Mouse (Mus musculus) embryonic facial prominence, embryonic 15.5 days (tissue): Measurements from ENCODE around the gene Ly6g5b. TPM values are rescaled to one million over a fixed set of nuclear protein-coding genes. Genes with fewer than 3 reads are reported as not detected.

Source experiments
- ATAC-seq: fragments of 200-750 bp; cut with Nextera tagmentation; 2 replicates; pipeline ENCODE4 v1.8.0; 2017; ENCODE audit warnings: low read depth, moderate TSS enrichment; ENCODE audit not compliant: insufficient number of reproducible peaks, low FRiP score, low TSS enrichment
- H3K27ac ChIP-seq: fragments of 300-500 bp; sonication (generic); replicated peaks from 2 replicates; pipeline ENCODE4 v1.5.1; 2015; ENCODE audit warnings: mild to moderate bottlenecking, inconsistent platforms
- H3K27me3 ChIP-seq: fragments of 300-500 bp; sonication (generic); 2 replicates; pipeline ENCODE4 v1.6.1; 2015; ENCODE audit warnings: inconsistent platforms
- H3K36me3 ChIP-seq: fragments of 300-500 bp; sonication (generic); 2 replicates; pipeline ENCODE4 v1.6.1; 2015; ENCODE audit warnings: mild to moderate bottlenecking, inconsistent platforms
- H3K4me1 ChIP-seq: fragments of 300-500 bp; sonication (generic); 2 replicates; pipeline ENCODE4 v1.6.1; 2015; ENCODE audit warnings: inconsistent platforms
- H3K4me2 ChIP-seq: fragments of 300-500 bp; sonication (generic); replicated peaks from 2 replicates; pipeline ENCODE4 v1.6.1; 2015; ENCODE audit warnings: mild to moderate bottlenecking, inconsistent platforms
- H3K4me3 ChIP-seq: fragments of 300-500 bp; sonication (generic); replicated peaks from 2 replicates; pipeline ENCODE4 v1.5.1; 2015; ENCODE audit warnings: mild to moderate bottlenecking, inconsistent platforms
- H3K9ac ChIP-seq: fragments of 300-500 bp; sonication (generic); 2 replicates; pipeline ENCODE4 v1.6.1; 2015; ENCODE audit warnings: inconsistent platforms
- H3K9me3 ChIP-seq: fragments of 300-500 bp; sonication (generic); replicated peaks from 2 replicates; pipeline ENCODE4 v1.6.1; 2016; ENCODE audit warnings: inconsistent platforms
- WGBS: fragments of 180-500 bp; shearing (Covaris S2); methylation state at CpG from one replicate; pipeline ENCODE4 v1.1.7; 2015; 5-methylcytosine and 5-hydroxymethylcytosine counted together
- polyA plus RNA-seq: library from polyadenylated mRNA; unstranded; fragments of >200 nt; fragmentation: Nextera tagmentation; extraction: Ambion mirVana; gene quantifications from 2 replicates; pipeline ENCODE4 v1.2.1, GENCODE M21; 2015

Ly6g5b gene
- polyA plus RNA-seq, 1 experiment from 2014 or later, result 1.8 TPM

DNA sequence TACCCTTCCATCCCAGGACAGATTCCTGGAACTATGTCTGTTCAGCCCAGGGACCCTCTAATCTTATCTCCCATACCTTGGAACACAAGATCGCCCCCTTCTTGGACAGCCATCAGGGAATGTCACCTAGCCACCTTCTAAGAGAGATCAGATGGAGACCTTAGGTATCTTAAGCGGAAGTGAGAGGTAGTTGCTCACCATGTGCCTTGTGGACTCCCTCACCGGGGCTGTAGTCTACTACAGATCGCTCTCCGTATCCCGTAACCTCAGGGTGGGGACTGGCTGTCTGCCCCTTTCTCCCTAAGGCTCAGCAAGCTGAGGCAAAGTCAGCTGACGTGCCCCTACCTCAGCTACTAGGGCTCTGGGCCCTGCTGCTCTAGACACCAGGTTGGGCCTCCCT lies 11.1 kb downstream of the Ly6g5b start:
- no peaks in the 10 kb centered on the region for H3K9me3 ChIP-seq
- no peak overlapping the region for H3K9ac ChIP-seq
- H3K27me3 ChIP-seq, result no peaks in the 10 kb centered on the region
- no peak for ATAC-seq
- H3K27ac ChIP-seq, result no peak overlapping the region
- no peak overlapping the region for H3K4me2 ChIP-seq
- H3K36me3 ChIP-seq, result peaks cover 49% of the 10 kb centered on the region
- peaks cover 7% of the 10 kb centered on the region for H3K4me1 ChIP-seq
- 86% methylated on average over 7 of the region's 7 CpGs for WGBS
- H3K4me3 ChIP-seq, result no peak overlapping the region

- H3K27ac ChIP-seq, result no peak overlapping the region
- no peaks in the 10 kb centered on the region for H3K27me3 ChIP-seq
- ATAC-seq, result no peak
- 63% methylated on average over 6 of the region's 6 CpGs for WGBS
- H3K9me3 ChIP-seq, result no peaks in the 10 kb centered on the region
- no peak overlapping the region for H3K9ac ChIP-seq
- peaks cover 7% of the 10 kb centered on the region for H3K4me1 ChIP-seq
- no peak overlapping the region for H3K4me2 ChIP-seq
- H3K36me3 ChIP-seq, result peaks cover 58% of the 10 kb centered on the region
- H3K4me3 ChIP-seq, result no peak overlapping the region
Observed at GRCm38 (mm10) chr17:35103221-35103690, 12.0 kb downstream of the Ly6g5b start.

- Histone ChIP-seq H3K27me3 (no peaks in the 10 kb centered on the region), H3K4me2 (no peak overlapping the region), H3K36me3 (peaks cover 67% of the 10 kb centered on the region), H3K9me3 (no peaks in the 10 kb centered on the region), H3K4me1 (peaks cover 7% of the 10 kb centered on the region), H3K9ac (no peak overlapping the region), H3K4me3 (no peak overlapping the region), H3K27ac (0 out of 2 replicates have a peak overlapping the region, but pooled peaks have one; percentile 34)
- no peak for ATAC-seq
- 73% methylated on average over 8 of the region's 8 CpGs for WGBS
Observed at GRCm38 (mm10) chr17:35102299-35102698, 12.9 kb downstream of the Ly6g5b start.

GRCm38 (mm10) chr17:35101161-35101560 lies 14.1 kb downstream of the Ly6g5b start:
- ATAC-seq, result no peak
- WGBS, result 88% methylated on average over 11 of the region's 11 CpGs
- Histone ChIP-seq H3K27ac (no peak overlapping the region), H3K4me3 (no peak overlapping the region), H3K4me1 (peaks cover 5% of the 10 kb centered on the region), H3K36me3 (peaks cover 79% of the 10 kb centered on the region), H3K27me3 (no peaks in the 10 kb centered on the region), H3K9me3 (no peaks in the 10 kb centered on the region), H3K9ac (no peak overlapping the region), H3K4me2 (no peak overlapping the region)

- H3K9me3 ChIP-seq, result no peaks in the 10 kb centered on the region
- WGBS, result 82% methylated on average over 10 of the region's 10 CpGs
- ATAC-seq, result no peak
- H3K36me3 ChIP-seq, result peaks cover 84% of the 10 kb centered on the region
- H3K27ac ChIP-seq, result no peak overlapping the region
- no peaks in the 10 kb centered on the region for H3K27me3 ChIP-seq
- no peak overlapping the region for H3K4me3 ChIP-seq
- H3K4me2 ChIP-seq, result no peak overlapping the region
- H3K4me1 ChIP-seq, result no peaks in the 10 kb centered on the region
- no peak overlapping the region for H3K9ac ChIP-seq
Observed at GRCm38 (mm10) chr17:35100196-35100765, 14.9 kb downstream of the Ly6g5b start.

DNA sequence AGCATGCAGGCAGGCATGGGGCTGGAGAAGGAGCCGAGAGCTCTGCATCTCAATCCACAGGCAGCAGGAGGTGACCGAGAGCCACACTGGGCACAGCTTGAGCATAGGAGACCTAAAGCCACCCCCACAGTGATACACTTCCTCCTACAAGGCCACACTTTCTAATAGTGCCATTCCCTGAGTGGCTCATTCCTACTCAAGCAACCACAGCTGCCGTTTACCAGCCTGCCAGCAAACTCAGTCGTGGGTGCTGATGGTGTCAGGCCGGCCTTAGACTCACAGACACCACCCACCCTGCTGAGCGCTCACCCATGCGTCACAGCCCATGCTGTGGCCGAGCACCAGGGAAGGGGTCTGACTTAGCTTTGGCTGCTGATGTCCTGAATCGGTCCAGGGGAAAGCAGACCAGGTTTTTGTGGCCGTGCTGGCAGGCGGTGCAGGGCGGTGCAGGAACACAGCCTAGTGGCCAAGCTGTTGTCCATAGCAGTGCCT lies 18.0 kb downstream of the Ly6g5b start:
- Histone ChIP-seq H3K27ac (no peak overlapping the region), H3K4me1 (no peaks in the 10 kb centered on the region), H3K36me3 (peaks cover 91% of the 10 kb centered on the region), H3K9ac (no peak overlapping the region), H3K9me3 (no peaks in the 10 kb centered on the region), H3K27me3 (no peaks in the 10 kb centered on the region), H3K4me3 (no peak overlapping the region), H3K4me2 (no peak overlapping the region)
- WGBS, result 81% methylated on average over 12 of the region's 12 CpGs
- ATAC-seq, result no peak

GRCm38 (mm10) chr17:35096597-35096996 lies 18.6 kb downstream of the Ly6g5b start:
- no peaks in the 10 kb centered on the region for H3K4me1 ChIP-seq
- ATAC-seq, result no peak
- H3K27ac ChIP-seq, result no peak overlapping the region
- no peak overlapping the region for H3K4me3 ChIP-seq
- H3K9me3 ChIP-seq, result no peaks in the 10 kb centered on the region
- WGBS, result 80% methylated on average over 12 of the region's 12 CpGs
- H3K27me3 ChIP-seq, result no peaks in the 10 kb centered on the region
- no peak overlapping the region for H3K4me2 ChIP-seq
- no peak overlapping the region for H3K9ac ChIP-seq
- peaks cover 88% of the 10 kb centered on the region for H3K36me3 ChIP-seq

DNA sequence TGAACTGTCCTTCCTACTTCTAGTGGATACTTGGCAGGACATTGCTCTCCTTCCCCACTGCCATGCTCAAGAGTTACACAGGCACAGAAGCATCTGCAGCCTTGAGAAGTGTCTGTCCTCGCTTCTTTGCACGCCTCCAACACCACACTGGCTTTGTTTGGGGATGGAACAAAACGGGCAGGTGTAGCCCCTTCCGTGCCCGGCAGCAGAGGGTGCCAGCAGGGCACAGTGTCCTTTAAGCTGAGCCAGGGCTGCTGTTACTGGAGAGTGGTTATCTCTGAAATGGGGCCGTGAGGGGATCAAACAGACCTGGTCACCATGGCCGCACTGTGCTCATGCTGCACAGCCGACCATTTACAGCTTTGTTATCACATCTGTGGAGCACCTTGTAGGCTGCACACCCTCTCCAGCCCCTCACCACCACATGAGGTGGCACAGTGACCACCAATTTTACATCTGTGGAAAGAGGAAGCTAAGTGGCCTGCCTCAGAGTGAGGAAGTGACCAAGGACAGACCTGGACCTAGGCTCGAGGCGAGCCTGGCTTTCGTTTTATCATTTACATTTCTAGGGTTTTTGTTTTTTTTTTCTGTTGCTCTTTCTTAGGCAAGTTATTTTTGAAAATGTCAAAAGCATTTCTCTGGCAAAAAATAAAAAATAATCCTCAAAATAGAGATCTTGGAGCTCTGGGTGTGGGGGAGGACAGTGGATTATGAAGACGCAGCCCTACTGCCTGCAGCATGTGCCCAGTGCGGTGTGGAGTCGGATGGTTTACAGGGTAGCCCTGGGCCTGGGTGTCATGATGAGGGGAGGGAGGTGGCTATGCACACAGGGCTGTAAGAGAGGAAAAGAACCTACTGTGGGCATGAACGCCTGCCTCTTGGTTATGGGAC lies 20.5 kb downstream of the Ly6g5b start:
- Histone ChIP-seq H3K36me3 (peaks cover 77% of the 10 kb centered on the region), H3K4me2 (no peak overlapping the region), H3K27me3 (no peaks in the 10 kb centered on the region), H3K27ac (no peak overlapping the region), H3K4me1 (peaks cover 13% of the 10 kb centered on the region), H3K9me3 (no peaks in the 10 kb centered on the region), H3K9ac (no peak overlapping the region), H3K4me3 (no peak overlapping the region)
- 91% methylated on average over 15 of the region's 15 CpGs for WGBS
- ATAC-seq, result no peak

DNA sequence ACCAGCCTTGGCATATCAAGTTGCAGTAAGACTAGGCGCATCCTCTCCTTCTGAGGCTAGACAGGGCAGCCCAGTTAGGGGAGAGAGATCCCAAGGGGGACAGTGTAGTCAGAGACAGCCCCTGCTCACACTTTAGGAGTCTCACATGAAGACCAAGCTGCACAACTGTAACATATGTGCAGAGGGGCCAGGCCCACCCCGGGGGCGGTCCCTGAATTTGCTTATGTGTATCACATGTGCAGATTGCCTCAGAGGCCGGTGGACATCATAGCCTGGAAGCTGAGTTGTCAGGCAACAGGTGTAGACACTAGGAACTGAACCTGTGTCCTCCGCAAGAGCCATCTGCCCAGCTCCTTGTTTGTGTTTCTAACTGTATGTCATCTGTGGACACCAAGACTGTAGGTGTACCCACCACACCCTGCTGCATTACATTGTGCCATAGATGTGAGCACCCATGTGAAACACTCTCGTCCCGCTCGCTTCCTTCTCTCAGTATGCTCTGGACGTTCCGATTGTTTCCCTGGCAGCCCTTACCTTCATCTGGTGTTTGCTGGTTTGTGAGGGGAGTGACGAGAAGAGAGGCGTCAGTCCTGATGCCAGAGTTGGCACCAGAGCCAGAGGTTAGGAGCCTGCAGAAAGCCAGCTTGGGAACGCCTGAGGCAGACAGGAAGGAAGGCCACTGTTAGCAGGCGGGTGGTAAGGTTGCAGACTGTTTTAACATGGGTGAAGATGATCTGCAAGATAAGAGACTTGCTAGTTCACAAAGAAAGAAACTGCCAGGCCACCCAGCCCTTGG lies 22.6 kb downstream of the Ly6g5b start:
- ATAC-seq, result no peak

GRCm38 (mm10) chr17:35090166-35090932 lies 24.9 kb downstream of the Ly6g5b start:
- Histone ChIP-seq H3K4me2 (peak overlapping the region; percentile 58), H3K4me3 (peak overlapping the region; percentile 66), H3K4me1 (peaks cover 13% of the 10 kb centered on the region), H3K9me3 (no peaks in the 10 kb centered on the region), H3K9ac (peak overlapping the region; percentile 69), H3K27ac (peak overlapping the region; percentile 97), H3K27me3 (no peaks in the 10 kb centered on the region), H3K36me3 (peaks cover 37% of the 10 kb centered on the region)
- WGBS, result 59% methylated on average over 8 of the region's 8 CpGs
- ATAC-seq, result no peak

More for the DNA sequence above, 22.6 kb downstream of the Ly6g5b start:
- no peak overlapping the region for H3K9ac ChIP-seq
- no peak overlapping the region for H3K27ac ChIP-seq
- no peak overlapping the region for H3K4me2 ChIP-seq
- H3K27me3 ChIP-seq, result no peaks in the 10 kb centered on the region
- WGBS, result 86% methylated on average over 14 of the region's 14 CpGs
- no peak overlapping the region for H3K4me3 ChIP-seq
- H3K36me3 ChIP-seq, result peaks cover 56% of the 10 kb centered on the region
- no peaks in the 10 kb centered on the region for H3K9me3 ChIP-seq
- peaks cover 13% of the 10 kb centered on the region for H3K4me1 ChIP-seq
